In genomic region chr12:113428461-113428860, GRCm38 (mm10) we compare ENCODE assay signal across 19 mouse cellular contexts.
"Had no signal": no experiment of that assay in that cellular context is flagged by ENCODE, and none has a peak within 500 bp of the region (broad histone marks: within the 10 kb centered on the region; RNA-seq: fewer than 3 reads in every experiment).

No protein-coding gene starts in this region.

- H3K4me1 ChIP-seq: limb, embryonic 12.5 days; limb, embryonic 15.5 days; liver, embryonic 15.5 days; midbrain, embryonic 12.5 days; midbrain, embryonic 15.5 days; neural tube, embryonic 12.5 days; neural tube, embryonic 15.5 days had no signal

- H3K36me3 ChIP-seq: limb, embryonic 12.5 days; limb, embryonic 15.5 days; liver, embryonic 15.5 days; midbrain, embryonic 12.5 days; midbrain, embryonic 15.5 days; neural tube, embryonic 12.5 days; neural tube, embryonic 15.5 days had no signal

- DNase-seq: kidney, adult 2 months; kidney, postnatal 25 days; layer of hippocampus, postnatal 36 days; left cerebral cortex, postnatal 4 days; lung, adult 2 months; retina, postnatal 1 day; right cerebral cortex, postnatal 25 days; thymus, adult 18-20 months; thymus, postnatal 36 days had no signal

- H3K4me3 ChIP-seq: left cerebral cortex, adult 2 months; limb, embryonic 12.5 days; limb, embryonic 15.5 days; liver, embryonic 15.5 days; midbrain, embryonic 12.5 days; midbrain, embryonic 15.5 days; neural tube, embryonic 12.5 days; neural tube, embryonic 15.5 days had no signal

- H3K27me3 ChIP-seq: limb, embryonic 12.5 days; limb, embryonic 15.5 days; liver, embryonic 15.5 days; midbrain, embryonic 12.5 days; midbrain, embryonic 15.5 days; neural tube, embryonic 12.5 days; neural tube, embryonic 15.5 days had no signal

- H3K27ac ChIP-seq: kidney, postnatal 0 days; left cerebral cortex, adult 2 months; limb, embryonic 12.5 days; limb, embryonic 15.5 days; liver, embryonic 15.5 days; macrophage; midbrain, embryonic 12.5 days; midbrain, embryonic 15.5 days; neural tube, embryonic 12.5 days; neural tube, embryonic 15.5 days had no signal
